Mouse (Mus musculus) c-Kit-positive CD71-positive TER-119-positive erythroid progenitor cells, embryonic 14.5 days (primary cell): Measurements from ENCODE around the gene Auts2.

Experiments
- DNase-seq: peaks from one replicate; pipeline ENCODE4 v3.0.0-alpha.2; 2013; ENCODE audit warnings: low spot score

The Auts2 gene

DNA sequence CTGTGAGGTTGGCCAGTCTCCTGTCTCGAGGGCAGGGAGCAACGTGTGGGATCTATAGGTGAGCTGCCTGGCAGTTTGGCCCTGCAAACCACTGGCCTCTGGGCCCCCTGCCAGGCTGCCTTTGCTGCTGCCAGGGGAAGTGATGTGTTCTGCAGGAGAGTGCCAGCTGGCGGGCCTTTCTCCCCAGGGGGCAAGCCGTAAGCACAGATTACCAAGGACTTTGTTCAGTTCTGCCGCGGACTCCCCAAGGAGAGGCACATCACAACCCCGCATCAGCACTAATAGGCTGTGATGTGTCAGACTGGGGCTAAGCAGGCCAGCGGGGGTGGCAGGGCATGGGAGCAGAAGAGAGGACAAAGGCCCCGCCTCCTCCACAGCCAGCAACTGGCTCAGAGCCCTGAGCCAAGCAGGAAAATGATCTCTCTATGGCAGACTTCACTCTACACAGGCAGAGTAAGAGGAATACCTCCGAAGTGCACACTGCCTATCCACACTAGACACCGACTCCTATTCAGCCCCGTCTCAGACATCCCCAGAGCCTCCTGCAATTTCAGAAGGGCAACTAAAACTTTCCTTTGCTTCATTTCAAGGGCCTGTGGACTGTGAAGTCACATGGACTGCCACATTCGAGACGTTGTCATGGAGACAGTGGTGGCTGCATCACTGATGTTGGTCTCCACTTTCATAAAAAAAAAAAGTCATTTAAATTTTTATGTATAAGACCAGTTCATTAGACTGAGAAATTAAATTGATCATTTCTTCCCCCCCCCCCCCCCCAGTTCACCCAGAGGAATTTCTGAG is 942.6 kb downstream of the Auts2 start:
- no peak for DNase-seq

GRCm38 (mm10) chr5:131597503-131597902 is 945.6 kb downstream of the Auts2 start:
- DNase-seq: no peak

DNA sequence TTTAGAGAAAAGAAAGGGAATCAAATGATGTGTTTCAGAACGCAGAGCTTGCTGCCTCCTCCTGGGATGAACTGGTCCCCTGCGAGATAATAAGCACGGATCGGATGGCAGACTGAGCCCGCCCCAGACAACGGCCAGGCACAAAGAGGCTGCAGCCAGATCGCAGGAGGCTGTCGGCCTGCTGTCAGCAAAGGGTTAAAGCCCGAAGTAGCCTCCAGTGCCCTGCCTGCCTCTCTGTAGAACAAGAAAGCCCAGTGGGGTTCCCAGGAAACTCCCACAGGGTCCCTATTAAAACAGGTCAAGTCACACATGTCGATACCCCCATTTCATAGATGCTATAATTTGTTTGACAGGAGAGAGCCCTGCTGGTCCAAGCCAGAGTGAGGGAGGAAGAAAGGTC is 946.6 kb downstream of the Auts2 start:
- no peak for DNase-seq

GRCm38 (mm10) chr5:131595730-131596129 is 947.4 kb downstream of the Auts2 start:
- no peak for DNase-seq

- DNase-seq: no peak
Measured at GRCm38 (mm10) chr5:131594597-131594996, 948.5 kb downstream of the Auts2 start.

- no peak for DNase-seq
Measured at GRCm38 (mm10) chr5:131593261-131593660, 949.9 kb downstream of the Auts2 start.

DNA sequence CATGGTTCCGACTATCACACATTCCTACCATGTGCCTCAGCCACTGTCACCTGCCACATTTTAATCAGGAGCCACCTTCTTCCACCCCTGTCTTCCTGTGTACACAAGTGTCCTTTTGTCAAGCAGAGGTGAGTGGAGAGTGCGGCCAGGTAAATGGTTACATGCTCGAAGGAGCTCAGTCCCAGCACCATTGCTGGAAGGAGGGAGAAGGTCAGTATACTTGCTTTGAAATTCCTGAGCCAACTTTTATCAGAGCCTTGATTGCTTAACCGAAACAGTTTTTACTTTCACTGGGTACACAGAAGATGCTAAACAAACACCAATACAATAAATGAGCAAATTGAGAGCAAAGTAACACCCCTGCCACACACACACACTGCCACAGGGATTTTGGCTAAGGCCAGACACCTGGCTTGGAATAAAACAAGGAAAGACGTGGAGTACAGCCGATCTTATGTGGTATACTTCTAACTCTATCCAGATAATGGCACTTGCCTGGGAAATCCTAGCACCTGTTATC is 953.1 kb downstream of the Auts2 start:
- DNase-seq: no peak

GRCm38 (mm10) chr5:131586332-131586700 is 956.8 kb downstream of the Auts2 start:
- DNase-seq: no peak

GRCm38 (mm10) chr5:131585684-131586331 is 957.3 kb downstream of the Auts2 start:
- DNase-seq: no peak

GRCm38 (mm10) chr5:131584260-131585135 is 958.6 kb downstream of the Auts2 start:
- no peak for DNase-seq

DNA sequence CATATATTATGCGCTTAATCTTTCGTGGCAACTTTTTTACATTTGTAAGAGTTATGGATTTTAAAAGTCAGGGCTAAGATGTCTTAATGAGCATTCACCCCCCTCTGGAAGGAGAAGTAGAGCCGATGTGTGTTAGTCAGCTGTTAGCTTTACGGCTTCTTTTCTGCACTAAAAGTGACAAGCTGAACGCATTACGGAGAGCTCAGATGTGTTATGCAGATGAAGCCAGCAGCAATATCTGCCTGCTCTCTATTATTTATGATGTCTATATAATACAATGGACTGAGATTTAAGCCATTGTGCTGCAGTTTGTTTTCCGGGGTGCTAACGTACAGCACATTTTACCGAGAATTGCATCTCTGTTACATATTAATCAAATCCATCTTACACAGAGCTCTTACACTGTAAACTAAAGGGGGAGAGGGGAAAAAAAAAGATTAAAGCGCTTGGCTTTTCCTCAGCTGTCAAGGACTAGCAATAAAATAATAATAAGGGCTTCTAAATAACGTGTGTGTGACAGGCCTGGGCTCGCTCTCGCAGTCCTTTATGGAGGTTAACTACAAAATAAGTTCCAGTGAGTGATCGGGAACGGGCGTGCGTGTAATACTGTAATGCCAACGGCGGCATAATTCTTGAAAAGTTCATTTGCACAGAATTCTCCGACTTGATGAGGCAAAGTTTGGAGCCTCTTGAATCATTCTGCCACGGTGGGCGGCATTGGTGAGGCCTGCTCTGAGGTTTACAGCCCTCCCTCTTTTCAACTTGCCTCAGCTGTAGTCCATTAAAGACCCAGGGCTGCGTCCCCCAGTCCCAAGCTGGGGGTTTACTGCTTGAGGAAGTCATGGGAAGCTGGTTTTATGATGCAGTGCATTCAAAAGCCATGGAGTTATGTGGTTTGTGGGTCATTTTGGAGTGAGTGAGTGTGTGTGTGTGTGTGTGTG is 961.8 kb downstream of the Auts2 start:
- no peak for DNase-seq

DNA sequence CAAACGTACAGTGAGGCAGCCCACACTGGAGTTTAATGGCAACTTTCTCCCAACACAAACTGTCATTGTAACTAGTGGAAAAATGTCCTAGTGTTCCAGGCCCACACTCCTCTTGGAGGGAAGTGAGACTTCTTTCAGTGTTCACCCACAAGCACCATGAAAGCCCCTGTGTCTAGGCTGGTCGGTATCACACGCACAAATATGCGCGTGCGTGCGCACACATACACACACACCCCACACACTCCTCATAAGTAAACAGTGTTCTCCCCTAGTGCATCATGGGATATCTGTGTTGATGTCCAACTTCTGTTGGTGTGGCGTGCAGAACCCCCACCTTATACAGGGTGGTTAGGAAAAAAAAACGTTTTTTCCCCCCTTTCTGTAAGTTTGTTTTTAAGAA is 964.4 kb downstream of the Auts2 start:
- DNase-seq: no peak

GRCm38 (mm10) chr5:131575733-131576265 is 967.3 kb downstream of the Auts2 start:
- DNase-seq: no peak

GRCm38 (mm10) chr5:131575086-131575514 is 968.0 kb downstream of the Auts2 start:
- no peak for DNase-seq

DNA sequence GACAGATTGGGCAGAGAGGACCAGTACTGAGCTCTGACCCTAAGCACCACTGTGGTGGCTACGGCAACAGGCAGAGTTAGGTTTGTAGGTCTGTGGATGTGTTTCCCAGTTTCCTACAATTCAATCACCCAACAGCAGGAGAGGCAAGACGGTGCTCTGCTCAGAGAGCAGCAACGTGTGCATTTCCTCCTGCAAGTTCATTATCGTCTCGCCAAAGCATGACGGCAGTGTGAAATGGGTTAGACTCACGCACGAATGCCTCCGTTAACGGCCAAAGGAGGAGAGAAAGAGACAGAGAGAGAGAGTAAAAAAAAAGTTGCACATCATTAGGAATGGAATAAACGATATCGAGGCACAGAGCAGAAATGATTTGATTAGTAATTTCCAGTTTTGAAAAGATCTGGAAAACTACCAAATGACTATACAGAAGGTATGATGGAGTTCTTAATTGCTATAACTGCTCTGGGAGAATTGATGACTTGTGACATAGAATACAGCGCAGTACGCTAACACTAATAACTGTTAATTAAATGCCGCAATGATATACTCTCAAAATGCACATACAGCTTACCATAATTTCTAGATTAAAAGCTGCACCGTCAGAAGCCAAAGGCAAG is 968.6 kb downstream of the Auts2 start:
- DNase-seq: no peak

- DNase-seq: no peak
Measured at GRCm38 (mm10) chr5:131573296-131574177, 969.6 kb downstream of the Auts2 start.

DNA sequence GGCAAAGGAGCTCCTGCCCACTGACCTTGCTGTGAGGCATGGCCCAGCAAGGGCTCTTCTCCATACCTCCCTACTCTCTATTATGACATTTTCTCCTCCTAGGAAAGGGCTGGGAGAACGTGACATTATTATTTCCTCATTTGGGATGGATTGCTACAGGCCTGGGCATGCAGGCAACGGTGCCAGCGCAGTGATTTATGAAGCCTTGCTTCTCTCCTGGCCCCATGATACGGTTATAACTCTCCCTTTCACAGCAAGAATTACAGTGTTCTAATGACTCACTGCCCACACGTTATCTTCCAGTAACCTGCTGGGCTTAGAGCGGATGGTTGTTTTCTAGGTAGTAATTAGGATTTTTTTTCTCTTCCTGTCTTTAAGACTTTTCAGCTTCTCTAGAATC is 977.1 kb downstream of the Auts2 start:
- DNase-seq: no peak

GRCm38 (mm10) chr5:131563630-131564252 is 979.4 kb downstream of the Auts2 start:
- no peak for DNase-seq
